Mouse (Mus musculus) bone marrow macrophage, adult 2 months (primary cell): ENCODE measurements around the gene Rangap1. TPM values are rescaled to one million over a fixed set of nuclear protein-coding genes. Genes with fewer than 3 reads are reported as not detected.

Experiments
- H3K27ac ChIP-seq: 2 replicates; pipeline ENCODE4 v1.5.1; 2012; ENCODE audit warnings: low read depth, low read length; ENCODE audit not compliant: insufficient read depth
- H3K4me1 ChIP-seq: 2 replicates; pipeline ENCODE4 v1.6.1; 2012; ENCODE audit warnings: low read length; ENCODE audit not compliant: control insufficient read depth, insufficient read depth
- H3K4me3 ChIP-seq: 2 replicates; pipeline ENCODE4 v1.5.1; 2012; ENCODE audit warnings: mild to moderate bottlenecking, low read length, moderate library complexity; ENCODE audit not compliant: insufficient read depth
- CTCF ChIP-seq: IDR thresholded peaks from 2 replicates; pipeline ENCODE4 v1.5.1; 2012; ENCODE audit warnings: low read depth, mild to moderate bottlenecking, low read length, moderate library complexity
- POLR2A ChIP-seq: IDR thresholded peaks from 2 replicates; pipeline ENCODE4 v1.6.1; 2012; ENCODE audit warnings: mild to moderate bottlenecking, low read depth, low read length, borderline replicate concordance
- polyA plus RNA-seq: library from polyadenylated mRNA; stranded (reverse); fragments of >200 nt; gene quantifications from 2 replicates; pipeline ENCODE4 v1.2.4, GENCODE M21; 2012; ENCODE audit not compliant: missing spikeins, insufficient read depth, insufficient read length

Rangap1 gene
- polyA plus RNA-seq, 1 experiment: 54.7 TPM

DNA sequence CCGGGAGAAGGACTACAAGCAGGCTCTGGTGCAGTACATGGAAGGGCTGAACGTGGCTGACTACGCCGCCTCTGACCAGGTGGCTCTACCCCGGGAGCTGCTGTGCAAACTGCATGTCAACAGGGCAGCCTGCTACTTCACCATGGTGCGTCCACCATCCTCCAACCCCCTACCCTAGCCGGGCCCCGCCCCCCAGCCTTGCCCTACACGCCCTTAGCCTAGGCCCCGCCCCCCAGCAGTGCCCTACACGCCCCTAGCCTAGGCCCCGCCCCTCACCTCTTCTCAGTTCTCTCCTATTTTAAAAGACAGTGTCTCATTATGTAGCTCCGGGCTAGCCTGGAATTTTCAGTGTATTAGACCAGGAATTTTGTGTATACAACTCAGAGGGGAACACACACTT lies 23.7 kb upstream of the Rangap1 start:
- Histone ChIP-seq H3K4me1 (no peaks in the 10 kb centered on the region), H3K27ac (no peak overlapping the region), H3K4me3 (no peak overlapping the region)
- TF ChIP-seq CTCF (no peak), POLR2A (no peak)

DNA sequence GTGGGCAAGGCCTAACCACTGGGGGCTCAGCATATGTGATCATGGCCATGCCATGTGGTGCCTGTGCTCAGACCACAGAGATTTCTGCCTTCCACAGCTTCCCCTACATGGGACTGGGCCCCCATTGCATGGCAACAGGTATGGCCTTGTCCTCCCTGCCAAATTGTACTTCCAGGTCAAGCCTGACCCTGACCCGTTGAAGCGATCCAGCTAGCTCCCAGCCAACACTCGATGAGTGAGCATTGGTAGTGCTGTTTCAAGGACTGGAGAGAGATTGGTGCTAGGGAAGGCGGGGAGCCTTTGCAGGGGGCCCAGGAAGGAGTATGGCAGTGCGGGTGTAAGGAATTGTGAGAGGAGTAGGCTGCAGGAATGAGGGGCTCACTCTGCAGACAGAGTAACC lies 21.1 kb upstream of the Rangap1 start:
- TF ChIP-seq CTCF (no peak), POLR2A (no peak)
- Histone ChIP-seq H3K4me3 (no peak overlapping the region), H3K4me1 (no peaks in the 10 kb centered on the region), H3K27ac (no peak overlapping the region)

DNA sequence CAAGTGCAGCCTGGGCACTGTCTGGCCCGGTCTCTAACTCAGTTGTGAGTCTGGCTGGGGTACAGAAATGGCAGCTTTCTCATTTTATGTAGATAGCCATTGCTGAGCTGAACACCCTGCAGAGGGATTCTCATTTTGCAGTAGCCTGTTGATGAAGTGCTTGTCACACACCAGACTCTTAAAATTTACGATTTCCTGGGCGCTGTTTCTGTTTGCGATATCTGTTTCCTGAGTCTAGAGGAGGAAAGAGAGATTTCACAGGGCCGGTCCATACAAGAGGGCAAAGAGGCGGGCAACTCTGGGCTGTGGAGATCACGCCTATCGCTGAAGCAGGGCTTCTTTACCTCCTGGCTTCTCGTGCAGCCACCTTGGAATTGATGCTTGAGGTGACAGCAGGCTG lies 20.3 kb upstream of the Rangap1 start:
- Histone ChIP-seq H3K27ac (no peak overlapping the region), H3K4me3 (no peak overlapping the region), H3K4me1 (no peaks in the 10 kb centered on the region)
- TF ChIP-seq CTCF: no peak

DNA sequence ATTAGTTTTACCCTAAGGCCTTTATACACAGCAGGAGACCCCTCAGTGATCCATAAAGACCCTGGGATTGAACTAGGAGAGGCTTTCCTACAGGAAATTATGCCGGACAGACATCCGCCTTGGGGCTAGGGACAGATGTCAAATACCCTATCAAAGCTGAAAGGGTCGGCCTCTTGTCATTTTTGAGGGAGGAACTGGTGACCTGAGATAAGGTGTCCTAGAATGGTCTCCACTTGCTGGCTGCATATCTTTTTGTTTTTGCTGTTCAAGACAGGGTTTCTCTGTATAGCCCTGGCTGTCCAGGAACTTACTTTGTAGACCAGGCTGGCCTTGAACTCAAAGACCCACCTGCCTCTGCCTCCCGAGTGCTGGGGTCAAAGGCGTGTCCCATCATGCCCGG lies 19.2 kb upstream of the Rangap1 start:
- TF ChIP-seq POLR2A (no peak), CTCF (no peak)
- H3K4me3 ChIP-seq: no peak overlapping the region
- no peak overlapping the region for H3K27ac ChIP-seq
- H3K4me1 ChIP-seq: no peaks in the 10 kb centered on the region

DNA sequence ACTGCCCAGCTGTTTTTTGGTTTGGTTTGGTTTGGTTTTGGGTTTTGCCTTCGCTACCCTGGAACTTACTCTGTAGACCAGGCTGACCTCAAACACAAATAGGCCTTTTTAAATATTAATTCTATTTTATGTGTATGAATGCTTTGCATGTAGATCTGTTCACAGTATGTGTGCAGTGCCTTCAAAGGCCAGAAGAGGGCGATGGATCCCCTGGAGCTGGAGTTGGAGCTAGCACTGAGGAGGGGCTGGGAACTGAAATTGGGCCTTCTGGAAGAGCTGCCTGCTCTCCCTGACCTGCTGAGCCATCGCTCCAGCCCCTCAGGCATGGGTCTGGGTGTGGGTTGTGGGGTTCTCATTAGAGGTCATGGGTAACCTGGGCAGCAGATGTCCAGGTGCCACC lies 16.6 kb upstream of the Rangap1 start:
- TF ChIP-seq CTCF: no peak
- TF ChIP-seq POLR2A: no peak
- Histone ChIP-seq H3K27ac (no peak overlapping the region), H3K4me1 (no peaks in the 10 kb centered on the region), H3K4me3 (no peak overlapping the region)

DNA sequence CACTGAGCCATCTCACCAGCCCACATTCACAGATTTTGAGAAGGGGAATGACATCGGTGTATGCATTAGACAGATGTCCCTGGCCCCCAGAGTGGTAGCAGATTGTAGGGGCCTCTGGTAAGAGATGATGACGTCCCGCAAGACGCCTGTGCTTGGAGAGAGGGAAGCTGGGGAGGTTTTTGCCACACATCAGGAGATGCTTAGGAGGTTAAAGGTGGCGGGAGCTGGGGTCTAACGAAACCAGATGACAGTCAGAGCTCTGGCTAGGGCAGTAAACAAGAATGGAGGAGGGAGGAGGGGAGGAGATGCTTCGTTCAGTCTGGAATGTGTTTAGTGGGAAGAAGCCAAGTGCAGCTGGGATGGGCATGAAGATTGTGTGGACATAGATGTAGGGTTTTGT lies 16.1 kb upstream of the Rangap1 start:
- Histone ChIP-seq H3K4me1 (no peaks in the 10 kb centered on the region), H3K27ac (no peak overlapping the region), H3K4me3 (no peak overlapping the region)
- TF ChIP-seq CTCF: no peak
- no peak for TF ChIP-seq POLR2A

DNA sequence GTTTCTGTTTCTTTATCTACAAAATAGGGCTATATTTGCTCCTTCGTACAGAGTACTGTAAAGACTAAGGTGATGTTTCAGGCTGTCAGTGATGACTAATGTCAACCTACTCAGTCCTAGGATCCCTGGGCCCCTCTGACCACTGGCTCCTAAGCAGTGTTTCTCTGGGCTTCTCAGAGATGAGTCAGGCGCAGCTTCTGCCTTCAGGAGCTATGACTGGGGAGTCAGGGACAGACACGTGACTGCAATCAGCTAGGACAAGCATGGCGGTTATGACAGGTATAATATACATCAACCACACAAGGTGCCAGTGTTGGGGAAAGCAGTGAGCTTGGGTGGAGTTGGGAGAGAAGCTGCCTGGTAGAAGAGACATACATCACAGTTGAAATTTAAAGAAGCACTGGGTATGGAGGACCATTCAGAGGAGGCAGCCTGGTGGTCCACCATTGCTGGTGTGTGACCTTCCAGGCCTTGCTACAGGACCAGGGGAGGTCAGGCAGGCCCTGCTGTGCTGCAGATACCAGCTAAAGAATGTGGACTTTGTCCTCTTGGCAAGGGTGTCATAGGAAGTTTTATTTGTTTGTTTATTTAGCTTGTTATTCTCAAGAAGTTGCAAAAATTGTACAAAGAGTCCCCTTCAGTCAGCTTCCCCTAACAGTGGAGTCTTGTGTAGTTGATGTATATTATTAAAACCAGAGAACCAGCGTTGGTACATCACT lies 15.2 kb upstream of the Rangap1 start:
- Histone ChIP-seq H3K27ac (no peak overlapping the region), H3K4me1 (no peaks in the 10 kb centered on the region), H3K4me3 (no peak overlapping the region)
- TF ChIP-seq CTCF (no peak), POLR2A (no peak)

DNA sequence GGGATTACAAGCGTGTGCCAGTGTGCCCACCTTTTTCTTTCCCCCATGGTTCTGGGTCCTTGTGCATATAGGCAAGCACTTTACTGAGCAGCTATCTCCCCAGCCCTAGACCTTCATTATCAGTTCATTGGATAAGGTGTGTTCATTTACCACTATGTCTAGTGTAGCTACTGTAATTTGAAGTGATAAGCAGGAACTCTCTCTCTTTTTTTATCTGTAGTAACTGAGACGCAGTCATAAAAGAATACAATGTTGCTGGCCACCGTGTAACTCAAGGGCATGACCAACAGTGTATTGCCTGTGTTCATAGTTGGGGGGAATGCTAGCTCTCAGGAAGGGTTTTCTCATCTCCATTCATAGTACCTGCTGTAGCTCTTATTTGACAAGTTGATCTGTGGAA lies 14.2 kb upstream of the Rangap1 start:
- H3K27ac ChIP-seq: no peak overlapping the region
- H3K4me3 ChIP-seq: no peak overlapping the region
- TF ChIP-seq POLR2A: no peak
- no peak for TF ChIP-seq CTCF
- H3K4me1 ChIP-seq: no peaks in the 10 kb centered on the region

DNA sequence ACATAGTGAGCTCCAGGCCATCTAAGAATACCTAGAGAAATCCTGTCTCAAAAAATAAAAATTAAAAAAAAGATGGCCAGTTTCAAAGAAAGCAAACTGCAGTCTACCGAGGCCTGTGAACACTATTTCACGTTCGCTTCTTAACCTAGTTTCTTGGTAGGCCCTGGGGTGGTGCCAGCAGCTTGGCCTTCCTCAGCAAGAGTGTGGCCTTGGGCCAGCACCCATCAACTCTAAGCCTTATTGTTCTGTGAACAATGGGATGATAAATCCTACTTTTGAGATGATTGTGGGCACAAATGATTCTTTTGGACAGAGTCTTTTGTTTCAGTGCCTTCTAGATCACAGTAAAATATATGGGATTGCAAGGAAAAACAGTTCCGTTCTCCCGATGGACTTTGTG lies 13.4 kb upstream of the Rangap1 start:
- Histone ChIP-seq H3K27ac (no peak overlapping the region), H3K4me3 (no peak overlapping the region), H3K4me1 (no peaks in the 10 kb centered on the region)
- TF ChIP-seq CTCF (no peak), POLR2A (no peak)

DNA sequence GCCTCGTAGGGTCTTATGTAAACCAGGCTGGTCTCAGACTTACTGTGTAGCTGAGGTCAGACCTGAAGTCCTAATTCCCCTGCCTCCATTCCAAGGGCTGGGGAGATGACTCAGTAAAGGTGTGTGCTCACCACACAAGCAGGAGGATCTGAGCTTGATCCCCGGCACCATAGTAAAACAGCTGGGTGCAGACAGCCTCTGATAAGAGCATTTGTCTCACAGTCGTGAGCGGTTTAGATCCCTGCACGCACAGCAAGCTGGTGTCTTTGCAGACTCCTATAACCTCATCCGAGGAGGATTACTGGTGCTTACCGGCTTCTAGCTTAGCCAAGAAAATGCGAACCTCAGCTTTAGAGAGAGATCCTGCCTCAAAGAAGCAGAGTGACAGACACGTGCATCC lies 8.3 kb upstream of the Rangap1 start:
- Histone ChIP-seq H3K27ac (no peak overlapping the region), H3K4me1 (no peaks in the 10 kb centered on the region), H3K4me3 (no peak overlapping the region)
- TF ChIP-seq CTCF (no peak), POLR2A (no peak)

DNA sequence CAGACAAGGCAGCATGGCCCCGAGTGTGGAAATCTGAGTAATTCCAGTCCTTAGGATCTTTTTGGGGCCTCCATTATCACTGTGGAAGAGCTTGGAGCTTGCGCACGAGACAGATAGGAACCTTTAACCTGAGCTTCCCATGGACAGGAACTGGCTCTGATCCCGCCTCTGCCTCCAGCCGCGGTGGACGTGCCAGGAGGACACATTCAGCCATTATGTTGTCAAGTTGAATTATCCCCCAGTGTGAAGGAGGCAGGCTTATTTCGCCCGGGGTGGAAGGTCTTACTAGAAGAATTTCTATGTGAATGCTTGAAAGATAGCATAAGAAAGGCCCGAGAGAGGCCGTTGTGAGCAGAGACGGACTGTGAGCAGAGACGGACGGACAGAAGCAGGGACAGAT lies 4.4 kb upstream of the Rangap1 start:
- no peak overlapping the region for H3K4me3 ChIP-seq
- peaks cover 8% of the 10 kb centered on the region for H3K4me1 ChIP-seq
- TF ChIP-seq CTCF: no peak
- no peak for TF ChIP-seq POLR2A
- no peak overlapping the region for H3K27ac ChIP-seq
